ENCODE assay signal across 10 mouse cellular contexts in the genomic region with DNA sequence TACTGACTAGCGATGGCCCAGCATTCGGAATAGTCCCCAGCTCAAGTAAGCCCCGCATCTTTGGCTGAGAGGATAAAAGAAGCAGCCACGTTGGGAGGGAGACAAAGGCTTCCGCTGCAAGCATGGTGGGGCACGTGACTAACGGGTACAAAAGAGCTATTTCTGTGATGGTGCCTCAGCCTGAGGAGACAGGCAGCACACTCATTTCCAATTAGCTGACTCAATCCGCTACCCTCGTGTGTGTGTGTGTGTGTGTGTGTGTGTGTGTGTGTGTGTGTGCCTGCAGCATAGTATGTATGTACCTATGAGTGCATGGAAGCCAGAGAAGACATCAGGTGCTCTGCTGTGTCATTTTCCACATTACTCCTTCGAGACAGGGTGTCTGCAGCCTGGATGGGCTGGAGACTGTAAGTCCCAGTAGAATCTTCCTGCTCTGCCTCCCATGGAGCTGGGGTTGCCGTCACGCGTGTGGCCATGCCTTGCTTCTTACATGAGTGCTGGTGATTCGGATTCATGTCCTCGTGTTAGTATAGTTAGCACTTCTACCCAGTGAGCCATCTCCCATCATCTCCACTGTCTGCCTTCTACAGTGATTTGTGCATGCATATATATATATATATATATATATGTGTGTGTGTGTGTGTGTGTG. TPM values are rescaled to one million over a fixed set of nuclear protein-coding genes. Genes with fewer than 3 reads are reported as not detected.
DNase-seq lines count a peak whose midpoint lies in the region; ATAC-seq and TF ChIP-seq lines count a peak whose summit lies in the region.
"Had no signal": no experiment of that assay in that cellular context is flagged by ENCODE, and none has a peak within 500 bp of the region (broad histone marks: within the 10 kb centered on the region; RNA-seq: fewer than 3 reads in every experiment).

No protein-coding gene starts in this region.

- H3K36me3 ChIP-seq in embryonic facial prominence, embryonic 10.5 days (replicated peaks) = no peaks in the 10 kb centered on the region
- H3K36me3 ChIP-seq in hindbrain, embryonic 16.5 days (ENCODE audit: control insufficient read depth, insufficient read depth, low read length) = no peaks in the 10 kb centered on the region
- no peaks in the 10 kb centered on the region for H3K36me3 ChIP-seq in midbrain, embryonic 13.5 days
- no peaks in the 10 kb centered on the region for H3K36me3 ChIP-seq in thymus, adult 2 months (ENCODE audit: control insufficient read depth, insufficient read depth, low read length)
- H3K36me3 ChIP-seq: heart, embryonic 15.5 days had no signal

- H3K4me2 ChIP-seq in hindbrain, embryonic 16.5 days (ENCODE audit: low read length) = peak overlapping the region; percentile 21
- H3K4me2 ChIP-seq in midbrain, embryonic 13.5 days (replicated peaks) = no peak overlapping the region; the same call in 1 of the 2 replicates
- H3K4me2 ChIP-seq: heart, embryonic 15.5 days had no signal

- H3K4me1 ChIP-seq in embryonic facial prominence, embryonic 10.5 days = no peaks in the 10 kb centered on the region
- H3K4me1 ChIP-seq in hindbrain, embryonic 16.5 days (ENCODE audit: control insufficient read depth, insufficient read depth, low read depth, low read length) = peaks cover 3% of the 10 kb centered on the region; the same call in 1 of the 2 replicates
- H3K4me1 ChIP-seq in midbrain, embryonic 13.5 days (replicated peaks) = peaks cover 10% of the 10 kb centered on the region
- no peaks in the 10 kb centered on the region; the same call in 1 of the 2 replicates for H3K4me1 ChIP-seq in thymus, adult 2 months (replicated peaks; ENCODE audit: control insufficient read depth, insufficient read depth, low read length)

- ATAC-seq in hindbrain, embryonic 16.5 days = peak; percentile 85
- peak; percentile 94 for ATAC-seq in midbrain, embryonic 13.5 days
- ATAC-seq in erythroblast, adult 5-6 weeks (replicated peaks; ENCODE audit: low FRiP score, poor library complexity, severe bottlenecking) = no peak

- H3K27me3 ChIP-seq in embryonic facial prominence, embryonic 10.5 days (replicated peaks; ENCODE audit: low read depth, poor library complexity, severe bottlenecking) = no peaks in the 10 kb centered on the region
- H3K27me3 ChIP-seq in hindbrain, embryonic 16.5 days (replicated peaks; ENCODE audit: control insufficient read depth, insufficient read depth, low read length) = no peaks in the 10 kb centered on the region
- H3K27me3 ChIP-seq in midbrain, embryonic 13.5 days = no peaks in the 10 kb centered on the region
- H3K27me3 ChIP-seq in thymus, adult 2 months (ENCODE audit: control insufficient read depth, insufficient read depth, low read length) = no peaks in the 10 kb centered on the region
- H3K27me3 ChIP-seq: heart, embryonic 15.5 days had no signal

- DNase-seq in CD4-positive, CD25-positive, alpha-beta regulatory T cell, adult 2 months (ENCODE audit: low read depth, low spot score) = peak; percentile 63
- DNase-seq in embryonic facial prominence, embryonic 10.5 days (ENCODE audit: low spot score) = peak; percentile 21
- DNase-seq in urinary bladder, postnatal 10 days (ENCODE audit: low spot score) = no peak
- DNase-seq in gastrocnemius, postnatal 10 days = no peak
- no peak for DNase-seq in thymus, adult 2 months

- no peaks in the 10 kb centered on the region for H3K9me3 ChIP-seq in embryonic facial prominence, embryonic 10.5 days
- H3K9me3 ChIP-seq in hindbrain, embryonic 16.5 days (ENCODE audit: control insufficient read depth, low read length) = peaks cover 3% of the 10 kb centered on the region; the same call in 1 of the 2 replicates
- no peaks in the 10 kb centered on the region for H3K9me3 ChIP-seq in midbrain, embryonic 13.5 days
- H3K9me3 ChIP-seq: heart, embryonic 15.5 days had no signal

- no peak for TF ChIP-seq CTCF in thymus, adult 2 months (IDR thresholded peaks at IDR 0.05; ENCODE audit: borderline replicate concordance, control insufficient read depth, extremely low read depth, insufficient read depth, low read length, poor library complexity)

- peak overlapping the region; percentile 30 for H3K27ac ChIP-seq in embryonic facial prominence, embryonic 10.5 days (replicated peaks)
- H3K27ac ChIP-seq in hindbrain, embryonic 16.5 days (ENCODE audit: low read depth, low read length) = no peak overlapping the region
- peak overlapping the region; percentile 32 for H3K27ac ChIP-seq in midbrain, embryonic 13.5 days
- no peak overlapping the region for H3K27ac ChIP-seq in thymus, adult 2 months (ENCODE audit: control insufficient read depth, insufficient read depth, low read length)
- H3K27ac ChIP-seq: heart, embryonic 15.5 days had no signal

- TF ChIP-seq POLR2A in thymus, adult 2 months (IDR thresholded peaks at IDR 0.05; ENCODE audit: control insufficient read depth, extremely low read depth, insufficient read depth, low read length, poor library complexity) = no peak

- no peak overlapping the region for H3K9ac ChIP-seq in hindbrain, embryonic 16.5 days (ENCODE audit: low read depth, low read length)
- H3K9ac ChIP-seq in midbrain, embryonic 13.5 days (replicated peaks) = no peak overlapping the region
- H3K9ac ChIP-seq: heart, embryonic 15.5 days had no signal

- 77% methylated on average over 15 of the region's 15 CpGs for WGBS in embryonic facial prominence, embryonic 10.5 days
- 52% methylated on average over 15 of the region's 15 CpGs for WGBS in hindbrain, embryonic 16.5 days
- WGBS in midbrain, embryonic 13.5 days = 45% methylated on average over 15 of the region's 15 CpGs
- 91% methylated on average over 15 of the region's 15 CpGs for WGBS in thymus, adult 2 months

- no peak overlapping the region for H3K4me3 ChIP-seq in embryonic facial prominence, embryonic 10.5 days
- no peak overlapping the region for H3K4me3 ChIP-seq in hindbrain, embryonic 16.5 days (ENCODE audit: low read length)
- no peak overlapping the region for H3K4me3 ChIP-seq in midbrain, embryonic 13.5 days (replicated peaks)
- H3K4me3 ChIP-seq in thymus, adult 2 months (ENCODE audit: control insufficient read depth, insufficient read depth, low read length) = no peak overlapping the region
- H3K4me3 ChIP-seq: heart, embryonic 15.5 days had no signal

RNA-seq across cellular contexts. Expression of a gene that starts 41.9 kb away (rescaled TPM):
- polyA plus RNA-seq in embryonic facial prominence, embryonic 10.5 days (2016; fragmentation: Nextera tagmentation; extraction: Ambion mirVana) = 10.0 and 10.4 TPM in 2 replicates
- polyA plus RNA-seq in hindbrain, embryonic 16.5 days (2015; fragmentation: Nextera tagmentation; extraction: Ambion mirVana) = 19.1 and 20.8 TPM in 2 replicates
- polyA plus RNA-seq in midbrain, embryonic 13.5 days (2015; fragmentation: Nextera tagmentation; extraction: Ambion mirVana) = 20.9 and 23.8 TPM in 2 replicates
- 4.8 and 11.5 TPM in 2 replicates for total RNA-seq in erythroblast, adult 5-6 weeks (2015; ENCODE audit: low replicate concordance)
- total RNA-seq in erythroblast, adult 5-6 weeks (2017; ENCODE audit: low replicate concordance) = 12.9 and 17.1 TPM in 2 replicates
- 10 to 100 TPM; 35.7 to 38.6 TPM for total RNA-seq in gastrocnemius, postnatal 10 days (2021)
- polyA plus RNA-seq in thymus, adult 2 months (2012; rRNA removed) = 2.3 and 2.6 TPM in 2 replicates
- total RNA-seq: MEL had no signal

RNA-seq across cellular contexts. Expression of a gene that starts 52.6 kb away (rescaled TPM):
- not detected in 2 replicates for polyA plus RNA-seq in embryonic facial prominence, embryonic 10.5 days (2016; fragmentation: Nextera tagmentation; extraction: Ambion mirVana)
- not detected in 2 replicates for polyA plus RNA-seq in hindbrain, embryonic 16.5 days (2015; fragmentation: Nextera tagmentation; extraction: Ambion mirVana)
- polyA plus RNA-seq in midbrain, embryonic 13.5 days (2015; fragmentation: Nextera tagmentation; extraction: Ambion mirVana) = not detected in 2 replicates
- not detected in 2 replicates for total RNA-seq in erythroblast, adult 5-6 weeks (2015; ENCODE audit: low replicate concordance)
- not detected in 2 replicates for total RNA-seq in erythroblast, adult 5-6 weeks (2017; ENCODE audit: low replicate concordance)
- not detected for total RNA-seq in gastrocnemius, postnatal 10 days (2021)
- not detected in 2 replicates for polyA plus RNA-seq in thymus, adult 2 months (2012; rRNA removed)
- total RNA-seq: MEL had no signal
- polyA plus RNA-seq: heart, embryonic 15.5 days had no signal

Comparison
In these comparisons a context has a peak if more than half of its experiments do, and no peak if none do; other contexts are left out.
1. DNase-seq: peak in CD4-positive, CD25-positive, alpha-beta regulatory T cell, adult 2 months (single experiment) and embryonic facial prominence, embryonic 10.5 days (single experiment); none in urinary bladder, postnatal 10 days (single experiment), gastrocnemius, postnatal 10 days (single experiment) and thymus, adult 2 months (single experiment).
2. H3K27ac ChIP-seq: peak in embryonic facial prominence, embryonic 10.5 days (single experiment) and midbrain, embryonic 13.5 days (single experiment); none in hindbrain, embryonic 16.5 days (single experiment) and thymus, adult 2 months (single experiment).